ENCODE assay signal across 8 mouse cellular contexts in genomic region chr12:85338815-85339214, GRCm38 (mm10). TPM values are rescaled to one million over a fixed set of nuclear protein-coding genes. Genes with fewer than 3 reads are reported as not detected.
DNase-seq lines count a peak whose midpoint lies in the region; ATAC-seq and TF ChIP-seq lines count a peak whose summit lies in the region.

No protein-coding gene starts in this region.

- whole genome bisulfite sequencing in embryonic facial prominence, embryonic 14.5 days = 1% methylated on average over 17 of the region's 42 CpGs
- WGBS in intestine, postnatal 0 days = under 1% methylated on average over 33 of the region's 42 CpGs
- WGBS in neural tube, embryonic 13.5 days = under 1% methylated on average over 42 of the region's 42 CpGs

- H3K4me3 ChIP-seq in gastrocnemius, adult 2 months = peak overlapping the region; percentile 77
- H3K4me3 ChIP-seq in embryonic facial prominence, embryonic 14.5 days (ENCODE audit: low read depth, low read length) = peak overlapping the region; percentile 98
- peak overlapping the region; percentile 90 for H3K4me3 ChIP-seq in intestine, postnatal 0 days (ENCODE audit: low read depth, low read length)
- H3K4me3 ChIP-seq in neural tube, embryonic 13.5 days = peak overlapping the region; percentile 94

- intact Hi-C loops in gastrocnemius, adult 2 months (cut with DNase I) = no loop called here

- no peaks in the 10 kb centered on the region for H3K9me3 ChIP-seq in embryonic facial prominence, embryonic 14.5 days (ENCODE audit: control insufficient read depth, low read length)
- no peaks in the 10 kb centered on the region for H3K9me3 ChIP-seq in intestine, postnatal 0 days (ENCODE audit: control insufficient read depth)
- no peaks in the 10 kb centered on the region for H3K9me3 ChIP-seq in neural tube, embryonic 13.5 days

- peaks cover 44% of the 10 kb centered on the region for H3K36me3 ChIP-seq in embryonic facial prominence, embryonic 14.5 days (ENCODE audit: control insufficient read depth, insufficient read depth, low read length)
- peaks cover 27% of the 10 kb centered on the region for H3K36me3 ChIP-seq in intestine, postnatal 0 days (ENCODE audit: control insufficient read depth, insufficient read depth)
- H3K36me3 ChIP-seq in neural tube, embryonic 13.5 days = peaks cover 32% of the 10 kb centered on the region

- ATAC-seq in embryonic facial prominence, embryonic 14.5 days (ENCODE audit: low read depth) = peak; percentile 67
- peak; percentile 52 for ATAC-seq in intestine, postnatal 0 days
- ATAC-seq in neural tube, embryonic 13.5 days (ENCODE audit: low read depth) = peak; percentile 74

- H3K9ac ChIP-seq in embryonic facial prominence, embryonic 14.5 days (ENCODE audit: low read depth, low read length) = peak overlapping the region; percentile 96
- H3K9ac ChIP-seq in intestine, postnatal 0 days (ENCODE audit: low read depth, low read length) = peak overlapping the region; percentile 94
- H3K9ac ChIP-seq in neural tube, embryonic 13.5 days = peak overlapping the region; percentile 96

- no peak for DNase-seq in gastrocnemius, adult 2 months
- no peak for DNase-seq in gastrocnemius, postnatal 25 days
- DNase-seq in 3T3-L1 (ENCODE audit: low read depth, low spot score) = peak; percentile 31
- peak; percentile 16 for DNase-seq in embryonic facial prominence, embryonic 14.5 days (ENCODE audit: low spot score)
- DNase-seq in frontal cortex, postnatal 36 days (ENCODE audit: low spot score in 2 of 2) = no peak
- DNase-seq in yolk sac, embryonic 10.5 days (ENCODE audit: low spot score) = no peak

- no peak for TF ChIP-seq CTCF in gastrocnemius, adult 2 months (IDR thresholded peaks at IDR 0.05)
- no peak for TF ChIP-seq CTCF in intestine, postnatal 0 days (IDR thresholded peaks at IDR 0.05; ENCODE audit: low read depth)

- no peaks in the 10 kb centered on the region for H3K27me3 ChIP-seq in embryonic facial prominence, embryonic 14.5 days (replicated peaks; ENCODE audit: control insufficient read depth, insufficient read depth, low read length)
- no peaks in the 10 kb centered on the region for H3K27me3 ChIP-seq in intestine, postnatal 0 days (replicated peaks; ENCODE audit: control insufficient read depth, insufficient read depth, low read length)
- no peaks in the 10 kb centered on the region for H3K27me3 ChIP-seq in neural tube, embryonic 13.5 days

- H3K4me1 ChIP-seq in embryonic facial prominence, embryonic 14.5 days (ENCODE audit: control insufficient read depth, insufficient read depth, low read length) = peaks cover 6% of the 10 kb centered on the region; the same call in 1 of the 2 replicates
- 0 out of 2 replicates have a peak, but pooled peaks cover 8% of the 10 kb centered on the region for H3K4me1 ChIP-seq in intestine, postnatal 0 days (replicated peaks; ENCODE audit: control insufficient read depth, insufficient read depth, low read length)
- peaks cover 22% of the 10 kb centered on the region for H3K4me1 ChIP-seq in neural tube, embryonic 13.5 days (replicated peaks)

- peak overlapping the region; percentile 77 for H3K4me2 ChIP-seq in embryonic facial prominence, embryonic 14.5 days (ENCODE audit: low read depth, low read length)
- H3K4me2 ChIP-seq in intestine, postnatal 0 days (replicated peaks; ENCODE audit: low read depth) = peak overlapping the region; percentile 78
- H3K4me2 ChIP-seq in neural tube, embryonic 13.5 days = peak overlapping the region; percentile 68

- peak overlapping the region; percentile 90 for H3K27ac ChIP-seq in gastrocnemius, adult 2 months
- H3K27ac ChIP-seq in embryonic facial prominence, embryonic 14.5 days (replicated peaks; ENCODE audit: low read depth, low read length) = peak overlapping the region; percentile 82
- peak overlapping the region; percentile 89 for H3K27ac ChIP-seq in intestine, postnatal 0 days (ENCODE audit: low read depth, low read length)
- peak overlapping the region; percentile 89 for H3K27ac ChIP-seq in neural tube, embryonic 13.5 days (replicated peaks)

RNA-seq across cellular contexts. Expression of gene Nek9, which starts 0.3 kb away (rescaled TPM):
- total RNA-seq in gastrocnemius, adult 2 months (2021) = 100 to 1,000 TPM in 1 of 2 experiments, 10 to 100 TPM in 1; 99.2 to 131 TPM
- total RNA-seq in gastrocnemius, postnatal 25 days (2021) = 10 to 100 TPM; 76.8 to 83.5 TPM
- 19.4 and 21.2 TPM in 2 replicates for polyA plus RNA-seq in embryonic facial prominence, embryonic 14.5 days (2014; fragmentation: Nextera tagmentation; extraction: Ambion mirVana)
- polyA plus RNA-seq in intestine, postnatal 0 days (2015; fragmentation: Nextera tagmentation; extraction: Ambion mirVana) = 10.2 and 10.3 TPM in 2 replicates
- 14.7 and 15.2 TPM in 2 replicates for polyA plus RNA-seq in neural tube, embryonic 13.5 days (2015; fragmentation: Nextera tagmentation; extraction: Ambion mirVana)

RNA-seq across cellular contexts. Expression of gene Tmed10, which starts 35.8 kb away (rescaled TPM):
- total RNA-seq in gastrocnemius, adult 2 months (2021) = 100 to 1,000 TPM; 112 to 123 TPM
- total RNA-seq in gastrocnemius, postnatal 25 days (2021) = 100 to 1,000 TPM in 1 of 2 experiments, 10 to 100 TPM in 1; 97.1 to 117 TPM
- polyA plus RNA-seq in embryonic facial prominence, embryonic 14.5 days (2014; fragmentation: Nextera tagmentation; extraction: Ambion mirVana) = 358 and 372 TPM in 2 replicates
- polyA plus RNA-seq in intestine, postnatal 0 days (2015; fragmentation: Nextera tagmentation; extraction: Ambion mirVana) = 328 TPM in 2 replicates
- 231 TPM in 2 replicates for polyA plus RNA-seq in neural tube, embryonic 13.5 days (2015; fragmentation: Nextera tagmentation; extraction: Ambion mirVana)

RNA-seq across cellular contexts. Expression of gene Zc2hc1c, which starts 50.4 kb away (rescaled TPM):
- 1 to 10 TPM in 1 of 2 experiments, under 1 TPM in 1; 0.95 to 1.7 TPM for total RNA-seq in gastrocnemius, adult 2 months (2021)
- 1 to 10 TPM; 1.1 to 1.2 TPM for total RNA-seq in gastrocnemius, postnatal 25 days (2021)
- polyA plus RNA-seq in embryonic facial prominence, embryonic 14.5 days (2014; fragmentation: Nextera tagmentation; extraction: Ambion mirVana) = 1.4 and 1.8 TPM in 2 replicates
- 0.86 and 0.96 TPM in 2 replicates for polyA plus RNA-seq in intestine, postnatal 0 days (2015; fragmentation: Nextera tagmentation; extraction: Ambion mirVana)
- polyA plus RNA-seq in neural tube, embryonic 13.5 days (2015; fragmentation: Nextera tagmentation; extraction: Ambion mirVana) = 1.1 and 1.2 TPM in 2 replicates

RNA-seq across cellular contexts. Expression of gene Acyp1, which starts 50.6 kb away (rescaled TPM):
- total RNA-seq in gastrocnemius, adult 2 months (2021) = 10 to 100 TPM; 37.9 to 52.7 TPM
- total RNA-seq in gastrocnemius, postnatal 25 days (2021) = 10 to 100 TPM; 41.4 to 47.9 TPM
- polyA plus RNA-seq in embryonic facial prominence, embryonic 14.5 days (2014; fragmentation: Nextera tagmentation; extraction: Ambion mirVana) = 39.8 and 49.1 TPM in 2 replicates
- 50.3 and 51.9 TPM in 2 replicates for polyA plus RNA-seq in intestine, postnatal 0 days (2015; fragmentation: Nextera tagmentation; extraction: Ambion mirVana)
- 66.1 and 74.5 TPM in 2 replicates for polyA plus RNA-seq in neural tube, embryonic 13.5 days (2015; fragmentation: Nextera tagmentation; extraction: Ambion mirVana)

Comparison
In these comparisons a context has a peak if more than half of its experiments do, and no peak if none do; other contexts are left out.
1. DNase-seq: peak in 3T3-L1 (single experiment) and embryonic facial prominence, embryonic 14.5 days (single experiment); none in gastrocnemius, adult 2 months (single experiment), gastrocnemius, postnatal 25 days (single experiment), frontal cortex, postnatal 36 days (0 of 2) and yolk sac, embryonic 10.5 days (single experiment).
2. Peak in every context shown above with its lines, with median percentiles within 50 percentile points of each other: H3K27ac ChIP-seq, H3K4me3 ChIP-seq, ATAC-seq, H3K4me2 ChIP-seq and H3K9ac ChIP-seq.